Mouse (Mus musculus) limb, embryonic 13.5 days (tissue): Measurements from ENCODE around the gene Acads. TPM values are rescaled to one million over a fixed set of nuclear protein-coding genes. Genes with fewer than 3 reads are reported as not detected.

Experiments used
- ATAC-seq: fragments of 200-750 bp; cut with Nextera tagmentation; 2 replicates; pipeline ENCODE4 v1.8.0; 2017; ENCODE audit warnings: low read depth, moderate number of reproducible peaks, moderate TSS enrichment; ENCODE audit not compliant: low FRiP score
- H3K27ac ChIP-seq: fragments of 300-500 bp; sonication (generic); 2 replicates; pipeline ENCODE4 v1.5.1; 2015; ENCODE audit warnings: inconsistent platforms, mild to moderate bottlenecking, moderate library complexity
- H3K27me3 ChIP-seq: fragments of 300-500 bp; sonication (generic); 2 replicates; pipeline ENCODE4 v1.6.1; 2015; ENCODE audit warnings: mild to moderate bottlenecking, inconsistent platforms
- H3K36me3 ChIP-seq: fragments of 300-500 bp; sonication (generic); 2 replicates; pipeline ENCODE4 v1.6.1; 2015; ENCODE audit warnings: inconsistent platforms, mild to moderate bottlenecking, moderate library complexity
- H3K4me1 ChIP-seq: fragments of 300-500 bp; sonication (generic); 2 replicates; pipeline ENCODE4 v1.6.1; 2015; ENCODE audit warnings: inconsistent platforms
- H3K4me2 ChIP-seq: fragments of 300-500 bp; sonication (generic); replicated peaks from 2 replicates; pipeline ENCODE4 v1.6.1; 2015; ENCODE audit warnings: inconsistent platforms, mild to moderate bottlenecking, moderate library complexity
- H3K4me3 ChIP-seq: fragments of 300-500 bp; sonication (generic); 2 replicates; pipeline ENCODE4 v1.5.1; 2015; ENCODE audit warnings: moderate library complexity, mild to moderate bottlenecking, inconsistent platforms
- H3K9ac ChIP-seq: fragments of 300-500 bp; sonication (generic); 2 replicates; pipeline ENCODE4 v1.6.1; 2015; ENCODE audit warnings: mild to moderate bottlenecking, inconsistent platforms
- H3K9me3 ChIP-seq: fragments of 300-500 bp; sonication (generic); 2 replicates; pipeline ENCODE4 v1.6.1; 2016; ENCODE audit warnings: inconsistent platforms
- WGBS: fragments of 180-500 bp; shearing (Covaris S2); methylation state at CpG from one replicate; pipeline ENCODE4 v1.1.7; 2015; 5-methylcytosine and 5-hydroxymethylcytosine counted together
- polyA plus RNA-seq: library from polyadenylated mRNA; unstranded; fragments of >200 nt; fragmentation: Nextera tagmentation; extraction: Ambion mirVana; gene quantifications from 2 replicates; pipeline ENCODE4 v1.2.1, GENCODE M21; 2015

The Acads gene
- polyA plus RNA-seq, 1 experiment from 2014 or later: 56.5 TPM

DNA sequence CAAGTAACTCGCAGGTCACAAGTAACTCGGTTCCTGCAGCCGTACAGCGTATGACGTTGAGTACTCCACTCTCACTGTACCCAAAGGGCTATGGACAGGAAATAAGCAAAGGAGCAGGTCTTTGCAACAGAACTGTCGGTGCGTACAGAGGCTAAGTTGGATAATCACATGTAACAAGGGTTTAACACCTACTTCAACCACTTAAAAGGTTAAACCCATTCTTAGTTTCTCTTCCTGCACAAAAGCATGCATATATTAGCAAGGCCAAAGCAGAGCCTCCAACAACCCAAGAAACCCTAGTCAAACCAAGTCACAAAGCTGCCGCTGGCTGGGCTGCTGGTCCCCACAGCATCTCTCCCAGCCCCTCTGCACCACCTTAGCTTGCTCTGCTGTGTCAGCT, 13.3 kb upstream of the Acads start:
- Histone ChIP-seq H3K4me1 (peaks cover 14% of the 10 kb centered on the region), H3K9ac (no peak overlapping the region)

DNA sequence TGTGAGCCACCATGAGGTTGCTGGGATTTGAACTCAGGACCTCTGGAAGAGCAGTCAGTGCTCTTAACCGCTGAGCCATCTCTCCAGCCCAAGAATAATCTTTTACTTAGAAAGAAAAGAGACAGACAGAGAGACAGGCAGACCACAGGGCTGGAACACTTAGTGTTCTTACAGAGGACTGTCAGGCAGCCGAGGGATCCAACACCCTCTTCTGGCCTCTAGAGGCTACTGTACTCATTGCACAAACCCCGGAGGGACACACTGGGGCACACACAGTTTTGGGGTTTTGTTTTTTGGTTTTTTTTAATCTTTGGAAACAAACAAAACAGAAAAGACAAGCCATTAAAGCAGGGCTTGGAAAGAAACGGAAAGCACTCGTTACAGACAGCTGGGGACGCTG, 10.2 kb upstream of the Acads start:
- 84% methylated on average over 6 of the region's 6 CpGs for WGBS
- Histone ChIP-seq H3K4me1 (peaks cover 20% of the 10 kb centered on the region), H3K36me3 (peaks cover 57% of the 10 kb centered on the region), H3K9me3 (no peaks in the 10 kb centered on the region), H3K9ac (no peak overlapping the region), H3K4me3 (no peak overlapping the region), H3K4me2 (no peak overlapping the region), H3K27me3 (no peaks in the 10 kb centered on the region), H3K27ac (no peak overlapping the region)
- ATAC-seq: no peak

More for the DNA sequence above, 13.3 kb upstream of the Acads start:
- WGBS: 87% methylated on average over 8 of the region's 8 CpGs
- Histone ChIP-seq H3K36me3 (peaks cover 28% of the 10 kb centered on the region), H3K9me3 (no peaks in the 10 kb centered on the region), H3K4me2 (peak overlapping the region; percentile 90; the same call in 1 of the 2 replicates), H3K4me3 (peak overlapping the region; percentile 14), H3K27me3 (no peaks in the 10 kb centered on the region), H3K27ac (no peak overlapping the region)
- ATAC-seq: no peak

DNA sequence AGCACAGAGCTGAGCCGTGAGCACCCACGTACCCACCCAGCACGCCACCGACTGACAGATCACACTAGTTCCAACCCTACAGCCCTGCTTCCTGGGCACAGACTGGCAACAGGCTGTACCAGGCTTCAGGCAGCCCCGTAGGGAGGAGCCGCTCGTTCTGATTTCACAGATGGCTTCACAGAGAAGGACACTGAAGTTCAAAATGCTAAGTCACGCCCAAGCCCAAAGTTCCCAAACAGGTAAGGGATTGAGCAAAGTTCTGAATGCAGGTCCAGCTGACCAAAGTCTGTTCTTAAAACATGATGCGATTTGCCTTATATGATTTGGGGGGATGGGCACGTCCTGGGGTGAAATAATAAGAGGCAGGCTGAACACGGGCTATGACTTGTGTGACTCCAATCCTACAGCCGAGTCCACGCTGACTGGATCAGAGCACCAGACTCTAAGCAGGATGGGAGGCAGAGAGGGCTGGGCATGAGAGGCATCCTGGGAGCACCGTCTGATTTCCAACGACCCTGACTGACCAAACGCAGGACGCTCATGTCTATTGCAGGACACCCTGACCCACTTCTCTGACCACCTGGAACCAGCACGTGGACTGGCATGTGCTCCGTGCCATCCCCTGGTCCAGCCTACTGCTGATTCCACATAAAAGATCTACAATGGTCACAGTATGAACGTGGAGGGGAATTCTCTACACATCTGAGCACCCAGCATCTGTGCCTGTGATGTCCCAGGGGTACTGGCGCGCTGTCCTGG, 8.5 kb upstream of the Acads start:
- no peak overlapping the region for H3K4me3 ChIP-seq
- ATAC-seq: no peak
- H3K4me2 ChIP-seq: no peak overlapping the region
- H3K27me3 ChIP-seq: no peaks in the 10 kb centered on the region
- WGBS: 94% methylated on average over 22 of the region's 22 CpGs
- no peak overlapping the region for H3K27ac ChIP-seq
- H3K9me3 ChIP-seq: no peaks in the 10 kb centered on the region
- H3K4me1 ChIP-seq: peaks cover 7% of the 10 kb centered on the region
- peaks cover 69% of the 10 kb centered on the region for H3K36me3 ChIP-seq
- no peak overlapping the region for H3K9ac ChIP-seq

DNA sequence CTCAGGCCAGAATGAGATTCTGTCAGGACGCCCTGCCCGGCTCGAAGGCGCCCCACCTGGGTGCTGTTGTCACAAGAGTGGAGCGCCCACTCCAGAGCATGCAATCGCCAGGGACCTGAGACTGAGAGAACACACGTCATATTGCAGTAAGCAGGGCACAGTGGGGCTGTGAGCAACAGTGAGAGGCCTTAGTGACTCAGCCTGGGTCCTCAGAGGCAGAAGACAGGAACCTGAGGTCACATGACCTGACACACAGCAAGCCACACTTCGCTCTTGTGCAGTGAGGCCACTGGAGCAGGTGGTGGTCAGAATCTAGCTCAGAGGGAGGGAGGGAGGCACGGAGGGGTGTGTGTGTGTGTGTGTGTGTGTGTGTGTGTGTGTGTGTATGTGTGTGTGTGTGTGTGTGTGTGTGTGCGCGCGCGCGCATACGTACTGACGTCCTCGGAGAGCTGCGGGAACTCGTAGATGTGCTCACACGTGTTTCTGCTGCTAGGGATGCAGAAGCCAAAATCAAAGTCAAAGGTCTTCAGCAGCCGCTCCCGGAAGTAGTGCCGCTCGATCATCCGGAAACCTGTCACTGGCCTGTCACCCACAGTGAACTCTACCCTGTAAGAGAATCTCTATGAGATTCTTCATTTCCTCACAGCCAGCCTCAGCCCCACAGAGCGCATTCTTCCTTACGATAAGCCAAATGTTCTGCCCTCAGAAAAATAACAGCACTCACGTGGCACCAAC, 7.6 kb upstream of the Acads start:
- no peak overlapping the region for H3K27ac ChIP-seq
- no peak overlapping the region for H3K4me2 ChIP-seq
- WGBS: 93% methylated on average over 28 of the region's 28 CpGs
- H3K36me3 ChIP-seq: peaks cover 77% of the 10 kb centered on the region
- no peaks in the 10 kb centered on the region for H3K9me3 ChIP-seq
- no peak overlapping the region for H3K4me3 ChIP-seq
- no peaks in the 10 kb centered on the region for H3K27me3 ChIP-seq
- ATAC-seq: no peak
- peaks cover 6% of the 10 kb centered on the region for H3K4me1 ChIP-seq
- no peak overlapping the region for H3K9ac ChIP-seq

DNA sequence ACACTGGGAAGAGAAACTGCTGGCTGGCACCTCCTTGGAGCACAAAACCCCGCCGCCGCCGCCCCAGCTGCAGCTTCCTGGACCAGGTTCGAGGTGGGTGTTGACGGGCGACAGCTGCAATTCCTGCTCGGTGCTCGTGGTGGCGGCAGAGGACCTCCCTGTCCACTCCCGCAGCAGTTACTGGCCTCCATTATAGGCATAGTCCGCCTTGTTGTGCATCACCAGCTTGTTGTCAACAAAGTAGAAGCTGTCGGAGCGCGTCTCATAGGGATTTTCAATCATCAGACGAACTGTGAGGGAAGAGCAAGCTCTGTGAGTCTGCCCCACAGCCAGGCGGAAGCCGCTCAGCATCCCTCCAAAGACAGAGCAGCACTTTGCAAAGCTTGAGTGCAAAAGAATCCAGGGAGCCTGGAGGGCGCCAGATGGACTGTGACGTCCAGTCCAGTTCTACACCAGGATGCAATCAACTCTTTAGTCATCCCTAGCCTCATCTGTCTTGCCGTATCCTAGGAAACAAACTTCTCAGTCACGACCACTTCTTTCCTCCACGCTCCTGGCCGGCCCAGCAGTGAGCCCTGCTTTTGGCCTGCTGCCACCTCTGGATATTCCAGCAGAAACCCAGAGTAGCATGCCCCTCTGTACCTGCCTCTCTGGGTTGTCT, 6.2 kb upstream of the Acads start:
- H3K4me1 ChIP-seq: peaks cover 6% of the 10 kb centered on the region
- peak overlapping the region; percentile 33; the same call in 1 of the 2 replicates for H3K27ac ChIP-seq
- H3K9me3 ChIP-seq: no peaks in the 10 kb centered on the region
- H3K9ac ChIP-seq: no peak overlapping the region; the same call in 1 of the 2 replicates
- no peak overlapping the region for H3K4me3 ChIP-seq
- peaks cover 75% of the 10 kb centered on the region for H3K36me3 ChIP-seq
- peak overlapping the region; percentile 20 for H3K4me2 ChIP-seq
- WGBS: 28% methylated on average over 24 of the region's 24 CpGs
- peak; percentile 61 for ATAC-seq
- no peaks in the 10 kb centered on the region for H3K27me3 ChIP-seq

DNA sequence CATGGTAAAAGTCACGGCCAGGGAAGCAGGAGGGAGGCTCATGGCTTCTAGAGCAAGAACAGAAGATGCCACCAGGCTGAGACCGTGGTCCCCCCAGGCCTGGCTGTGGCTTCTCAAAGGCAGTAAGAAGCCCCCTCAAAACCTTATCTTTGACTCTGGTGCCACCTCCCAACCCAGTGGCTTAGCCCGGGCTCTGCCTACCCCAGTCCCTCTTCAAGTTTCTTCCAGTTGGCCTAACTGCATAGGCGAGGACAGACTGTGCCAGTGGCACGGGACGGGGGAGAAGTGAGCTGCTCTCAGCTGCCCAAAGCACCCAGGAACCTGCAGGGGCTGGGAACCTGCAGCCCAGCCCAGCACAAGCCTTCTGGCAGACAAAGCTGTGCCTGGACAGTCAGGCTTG, 5.5 kb upstream of the Acads start:
- no peaks in the 10 kb centered on the region for H3K9me3 ChIP-seq
- no peak overlapping the region for H3K4me3 ChIP-seq
- H3K36me3 ChIP-seq: peaks cover 69% of the 10 kb centered on the region
- H3K27ac ChIP-seq: no peak overlapping the region
- no peak overlapping the region for H3K9ac ChIP-seq
- no peak for ATAC-seq
- H3K4me1 ChIP-seq: peaks cover 6% of the 10 kb centered on the region
- no peaks in the 10 kb centered on the region for H3K27me3 ChIP-seq
- H3K4me2 ChIP-seq: no peak overlapping the region
- 92% methylated on average over 6 of the region's 6 CpGs for WGBS

DNA sequence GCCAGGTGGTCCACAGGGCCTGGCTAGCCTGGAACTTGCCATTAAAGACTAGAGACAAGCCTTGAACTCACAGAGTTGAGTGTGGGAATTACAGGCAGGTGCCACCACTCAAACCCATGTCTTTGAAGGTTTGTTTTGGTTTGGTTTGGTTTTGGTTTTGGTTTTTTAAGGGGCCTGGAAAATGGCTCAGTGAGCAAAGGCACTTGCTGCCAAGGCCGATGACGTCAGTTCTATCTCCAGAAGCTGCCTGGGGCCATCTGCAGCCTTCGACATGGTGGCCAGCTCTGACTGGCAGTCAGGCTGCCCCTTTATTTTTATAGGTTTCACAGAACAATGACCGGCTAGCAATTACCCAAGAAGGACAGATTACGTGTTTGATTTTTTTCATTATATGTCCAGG, 1.8 kb upstream of the Acads start:
- no peak overlapping the region for H3K9ac ChIP-seq
- no peak overlapping the region for H3K27ac ChIP-seq
- H3K27me3 ChIP-seq: no peaks in the 10 kb centered on the region
- no peak overlapping the region for H3K4me3 ChIP-seq
- WGBS: 71% methylated on average over 5 of the region's 5 CpGs
- ATAC-seq: no peak
- H3K9me3 ChIP-seq: no peaks in the 10 kb centered on the region
- H3K4me2 ChIP-seq: no peak overlapping the region
- H3K4me1 ChIP-seq: peaks cover 19% of the 10 kb centered on the region
- peaks cover 52% of the 10 kb centered on the region for H3K36me3 ChIP-seq

DNA sequence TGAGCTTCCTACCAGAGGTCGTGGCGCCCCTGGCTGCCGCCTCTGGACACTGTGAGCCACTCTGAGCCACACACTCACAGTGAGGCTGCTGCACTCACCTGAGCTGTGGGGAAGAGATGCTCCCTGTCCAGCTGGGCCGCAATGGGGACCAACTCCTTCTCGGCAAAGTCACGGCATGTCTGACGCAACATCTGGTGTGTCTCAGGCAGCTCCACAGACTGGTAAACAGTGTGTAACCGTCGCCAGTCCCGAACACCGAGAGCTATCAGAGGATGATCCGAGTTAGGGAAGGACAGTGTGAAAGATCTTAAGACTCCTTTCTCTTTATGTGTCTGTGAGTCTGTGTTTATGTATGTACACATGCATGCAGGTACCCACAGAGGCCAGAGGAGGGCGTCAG, 1.7 kb downstream of the Acads start:
- ATAC-seq: no peak
- no peaks in the 10 kb centered on the region for H3K27me3 ChIP-seq
- H3K4me2 ChIP-seq: no peak overlapping the region
- no peak overlapping the region for H3K4me3 ChIP-seq
- H3K27ac ChIP-seq: no peak overlapping the region
- H3K36me3 ChIP-seq: peaks cover 55% of the 10 kb centered on the region
- no peak overlapping the region for H3K9ac ChIP-seq
- peaks cover 13% of the 10 kb centered on the region for H3K4me1 ChIP-seq
- 94% methylated on average over 13 of the region's 13 CpGs for WGBS
- no peaks in the 10 kb centered on the region for H3K9me3 ChIP-seq

DNA sequence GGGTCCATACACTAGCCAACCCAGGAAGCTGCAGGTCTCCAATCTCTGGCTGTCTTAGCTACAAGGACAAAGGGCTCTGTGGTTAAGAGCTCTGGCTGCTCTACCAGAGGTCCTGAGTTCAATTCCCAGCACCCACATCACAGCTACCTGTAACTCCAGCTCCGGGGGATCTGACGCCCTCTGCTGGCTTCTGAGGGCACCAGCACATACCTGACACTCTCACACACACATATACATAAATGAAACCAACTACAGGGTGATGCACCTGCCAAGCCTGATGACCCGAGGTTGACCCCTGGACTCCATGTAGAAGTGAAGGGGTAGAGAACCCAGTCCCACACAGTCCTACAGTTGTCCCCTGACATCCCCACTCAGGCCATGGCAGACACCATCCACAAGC, 2.7 kb downstream of the Acads start:
- H3K9me3 ChIP-seq: no peaks in the 10 kb centered on the region
- no peak overlapping the region for H3K9ac ChIP-seq
- 91% methylated on average over 3 of the region's 3 CpGs for WGBS
- no peaks in the 10 kb centered on the region for H3K27me3 ChIP-seq
- ATAC-seq: no peak
- peaks cover 13% of the 10 kb centered on the region for H3K4me1 ChIP-seq
- no peak overlapping the region for H3K4me3 ChIP-seq
- H3K4me2 ChIP-seq: no peak overlapping the region
- no peak overlapping the region for H3K27ac ChIP-seq
- H3K36me3 ChIP-seq: peaks cover 59% of the 10 kb centered on the region

DNA sequence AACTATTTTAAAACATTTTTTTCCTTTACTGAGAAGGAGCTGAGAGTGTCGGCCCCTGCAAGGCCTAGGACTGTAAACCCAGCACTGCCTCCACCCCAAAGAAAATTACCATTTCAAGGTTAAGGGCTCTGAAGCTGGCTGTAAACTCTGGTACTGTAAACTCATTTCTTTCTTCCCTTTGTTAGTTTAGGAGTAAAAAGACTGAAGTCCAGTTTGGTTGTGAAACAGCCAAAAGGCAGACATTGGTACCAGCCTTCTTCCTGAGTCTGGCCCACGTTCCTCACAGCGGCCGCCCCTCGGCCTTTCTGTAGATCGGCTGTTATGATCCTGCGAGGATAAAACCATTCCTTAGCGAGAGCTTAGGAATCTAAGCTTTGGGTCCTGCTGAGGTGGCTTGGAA, 4.6 kb downstream of the Acads start:
- H3K27me3 ChIP-seq: no peaks in the 10 kb centered on the region
- H3K27ac ChIP-seq: no peak overlapping the region
- H3K9me3 ChIP-seq: no peaks in the 10 kb centered on the region
- peaks cover 12% of the 10 kb centered on the region for H3K4me1 ChIP-seq
- H3K36me3 ChIP-seq: peaks cover 79% of the 10 kb centered on the region
- H3K4me2 ChIP-seq: no peak overlapping the region
- H3K4me3 ChIP-seq: no peak overlapping the region
- 95% methylated on average over 8 of the region's 8 CpGs for WGBS
- no peak for ATAC-seq
- no peak overlapping the region for H3K9ac ChIP-seq

DNA sequence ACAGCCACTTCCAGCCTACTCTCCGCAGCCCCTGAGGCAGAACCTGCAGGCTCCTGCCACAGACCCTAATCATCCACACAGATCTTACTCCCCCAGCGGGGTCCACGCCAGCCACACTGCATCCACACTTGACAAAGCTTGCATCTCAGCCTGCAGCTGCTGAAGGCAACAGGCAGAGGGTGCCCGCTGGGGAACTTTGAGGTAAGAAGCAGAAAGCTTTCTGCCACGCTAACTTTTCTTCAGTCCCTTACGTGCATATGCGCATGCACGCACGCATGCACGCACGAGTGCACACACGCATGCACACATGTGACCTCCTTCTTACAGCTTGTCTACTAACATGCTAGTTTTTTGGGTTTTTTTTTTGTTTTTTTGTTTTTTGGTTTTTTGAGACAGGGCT, 5.9 kb downstream of the Acads start:
- Histone ChIP-seq H3K27ac (no peak overlapping the region), H3K4me3 (no peak overlapping the region), H3K4me1 (peaks cover under 1% of the 10 kb centered on the region; the same call in 1 of the 2 replicates), H3K27me3 (no peaks in the 10 kb centered on the region), H3K9ac (no peak overlapping the region), H3K4me2 (no peak overlapping the region), H3K36me3 (peaks cover 80% of the 10 kb centered on the region), H3K9me3 (no peaks in the 10 kb centered on the region)
- no peak for ATAC-seq
- 95% methylated on average over 12 of the region's 12 CpGs for WGBS

DNA sequence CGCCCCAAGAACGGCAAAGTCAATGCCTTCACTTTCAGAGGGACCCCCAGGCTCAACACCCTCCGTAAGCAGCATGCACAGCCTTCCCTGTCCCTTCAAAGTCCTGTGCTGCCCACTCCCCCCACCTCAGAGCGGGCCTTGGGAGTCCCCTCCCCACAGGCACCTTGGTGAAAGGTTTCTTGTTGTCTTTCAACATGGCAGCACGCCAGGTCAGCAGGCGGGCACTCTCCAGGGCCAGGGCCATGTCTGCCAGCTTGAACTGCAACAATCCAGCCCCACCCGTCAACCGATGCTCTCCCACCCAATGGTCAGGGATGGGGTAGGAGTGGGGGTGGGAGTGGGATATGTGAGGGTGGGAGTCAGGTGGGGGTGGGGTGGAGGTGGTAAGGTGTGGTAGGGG, 8.0 kb downstream of the Acads start:
- Histone ChIP-seq H3K9me3 (no peaks in the 10 kb centered on the region), H3K27me3 (no peaks in the 10 kb centered on the region), H3K4me3 (no peak overlapping the region), H3K4me2 (no peak overlapping the region), H3K36me3 (peaks cover 70% of the 10 kb centered on the region), H3K9ac (no peak overlapping the region), H3K4me1 (no peaks in the 10 kb centered on the region), H3K27ac (no peak overlapping the region)
- WGBS: 97% methylated on average over 8 of the region's 8 CpGs
- ATAC-seq: no peak
